Mouse (Mus musculus) layer of hippocampus, adult 2 months (tissue): ENCODE measurements around the gene Bicral. TPM values are rescaled to one million over a fixed set of nuclear protein-coding genes. Genes with fewer than 3 reads are reported as not detected.

Source experiments
- DNase-seq, 2 experiments: peaks; one replicate each; pipeline ENCODE4 v3.0.0; 2022; ENCODE audit warnings: low spot score in 2 of 2
- H3K27ac ChIP-seq: fragments of 200-600 bp; 2 replicates; pipeline ENCODE4 v1.8.1; 2022
- H3K4me3 ChIP-seq: fragments of 200-600 bp; 2 replicates; pipeline ENCODE4 v1.8.1; 2022; ENCODE audit warnings: mild to moderate bottlenecking
- CTCF ChIP-seq: fragments of 200-600 bp; conservative IDR thresholded peaks from 2 replicates; pipeline ENCODE4 v1.8.1; 2022; ENCODE audit warnings: antibody characterized with exemption, mild to moderate bottlenecking, moderate library complexity
- total RNA-seq, 2 experiments: library from RNA; stranded (reverse); gene quantifications; 2 replicates each; pipeline ENCODE4 v1.2.3; 2021

The Bicral gene
- total RNA-seq, 2 experiments from 2014 or later = 56.1 to 61.3 TPM

GRCm38 (mm10) chr17:46885218-46885909 is 27.1 kb upstream of the Bicral start:
- Histone ChIP-seq H3K27ac (no peak overlapping the region), H3K4me3 (no peak overlapping the region)
- TF ChIP-seq CTCF = no peak
- DNase-seq = no peak

GRCm38 (mm10) chr17:46884766-46885165 is 26.5 kb upstream of the Bicral start:
- DNase-seq = no peak
- Histone ChIP-seq H3K4me3 (no peak overlapping the region), H3K27ac (no peak overlapping the region)
- TF ChIP-seq CTCF = no peak

- H3K4me3 ChIP-seq = no peak overlapping the region
- no peak for TF ChIP-seq CTCF
- no peak for DNase-seq
- H3K27ac ChIP-seq = no peak overlapping the region
Observed at GRCm38 (mm10) chr17:46883107-46883506, 24.8 kb upstream of the Bicral start.

- Histone ChIP-seq H3K4me3 (no peak overlapping the region), H3K27ac (no peak overlapping the region)
- TF ChIP-seq CTCF = no peak
- no peak for DNase-seq
Observed at GRCm38 (mm10) chr17:46881728-46882127, 23.4 kb upstream of the Bicral start.

GRCm38 (mm10) chr17:46880322-46880721 is 22.0 kb upstream of the Bicral start:
- peak overlapping the region; percentile 53; the same call in 1 of the 2 replicates for H3K27ac ChIP-seq
- DNase-seq = no peak

GRCm38 (mm10) chr17:46879841-46880311 is 21.6 kb upstream of the Bicral start:
- TF ChIP-seq CTCF = no peak

More at GRCm38 (mm10) chr17:46880322-46880721, 22.0 kb upstream of the Bicral start:
- no peak overlapping the region for H3K4me3 ChIP-seq
- TF ChIP-seq CTCF = no peak

GRCm38 (mm10) chr17:46877061-46877460 is 18.8 kb upstream of the Bicral start:
- no peak for DNase-seq
- H3K4me3 ChIP-seq = no peak overlapping the region
- H3K27ac ChIP-seq = no peak overlapping the region
- TF ChIP-seq CTCF = no peak

More at GRCm38 (mm10) chr17:46879841-46880311, 21.6 kb upstream of the Bicral start:
- DNase-seq = no peak
- H3K27ac ChIP-seq = peak overlapping the region; percentile 53; the same call in 1 of the 2 replicates
- H3K4me3 ChIP-seq = no peak overlapping the region

GRCm38 (mm10) chr17:46876371-46876950 is 18.2 kb upstream of the Bicral start:
- Histone ChIP-seq H3K27ac (no peak overlapping the region), H3K4me3 (no peak overlapping the region)
- no peak for DNase-seq
- no peak for TF ChIP-seq CTCF

- no peak overlapping the region for H3K27ac ChIP-seq
- H3K4me3 ChIP-seq = no peak overlapping the region
- TF ChIP-seq CTCF = peak; percentile 63
- DNase-seq = no peak
Observed at GRCm38 (mm10) chr17:46875626-46876025, 17.3 kb upstream of the Bicral start.

GRCm38 (mm10) chr17:46874133-46874532 is 15.9 kb upstream of the Bicral start:
- TF ChIP-seq CTCF = no peak
- peak overlapping the region; percentile 3; the same call in 1 of the 2 replicates for H3K27ac ChIP-seq
- peak in 1 of 2 experiments; percentile 58 for DNase-seq
- no peak overlapping the region for H3K4me3 ChIP-seq

GRCm38 (mm10) chr17:46872806-46873205 is 14.5 kb upstream of the Bicral start:
- TF ChIP-seq CTCF = no peak
- DNase-seq = no peak
- no peak overlapping the region for H3K27ac ChIP-seq
- no peak overlapping the region for H3K4me3 ChIP-seq

- no peak for DNase-seq
- Histone ChIP-seq H3K27ac (no peak overlapping the region), H3K4me3 (no peak overlapping the region)
- TF ChIP-seq CTCF = no peak
Observed at GRCm38 (mm10) chr17:46870913-46871312, 12.6 kb upstream of the Bicral start.

GRCm38 (mm10) chr17:46870204-46870798 is 12.0 kb upstream of the Bicral start:
- no peak for TF ChIP-seq CTCF
- no peak overlapping the region for H3K4me3 ChIP-seq
- DNase-seq = no peak
- no peak overlapping the region for H3K27ac ChIP-seq
